Mouse (Mus musculus): ENCODE data around the gene Klf12.

GRCm38 (mm10) chr14:99933456-99933855, 351.0 kb downstream of the Klf12 start:
- TF ChIP-seq ETS1 (conservative IDR thresholded peaks at IDR 0.05; ENCODE audit: low read depth, low read length) = no peak
- TF ChIP-seq POLR2A (IDR thresholded peaks at IDR 0.05; ENCODE audit: low read depth, low read length) = no peak
- no peak for TF ChIP-seq POLR2AphosphoS2 (IDR thresholded peaks at IDR 0.05; ENCODE audit: low read depth, low read length)
- no peak for TF ChIP-seq CHD2 (IDR thresholded peaks at IDR 0.05; ENCODE audit: low read length)
- TF ChIP-seq CTCF (conservative IDR thresholded peaks at IDR 0.05 in 1 of 2, IDR thresholded peaks at IDR 0.05 in 1 of 2; ENCODE audit: low read depth in 2 of 2, low read length in 2 of 2) = no peak
- TF ChIP-seq E2F4 (IDR thresholded peaks at IDR 0.05; ENCODE audit: insufficient replicate concordance, low read depth, low read length) = no peak
- TF ChIP-seq KAT2A (IDR thresholded peaks at IDR 0.05; ENCODE audit: insufficient replicate concordance, low read length) = no peak

Data from CH12.LX (cell line).